Mouse (Mus musculus): ENCODE results near the gene Vrk2.

Gene Vrk2
- long read RNA-seq, experiment 1, partial matches to known transcripts, result 1 of 7 reads
- long read RNA-seq, experiment 1, other reads (novel, unspliced or antisense), result 2 of 7 reads
- long read RNA-seq, experiment 2, partial matches to known transcripts, result 0 of 7 reads
- long read RNA-seq, experiment 2, other reads (novel, unspliced or antisense), result 4 of 7 reads

- intact Hi-C loops (cut with DNase I), result no loop called here
These were observed at the start of gene Vrk2, which contains the start of gene Gm6899 for GRCm38 (mm10) chr11:26593061-26594059. Vrk2 (minus strand) TSS chr11:26593999. Gm6899 (plus strand) TSS chr11:26593241.

DNA sequence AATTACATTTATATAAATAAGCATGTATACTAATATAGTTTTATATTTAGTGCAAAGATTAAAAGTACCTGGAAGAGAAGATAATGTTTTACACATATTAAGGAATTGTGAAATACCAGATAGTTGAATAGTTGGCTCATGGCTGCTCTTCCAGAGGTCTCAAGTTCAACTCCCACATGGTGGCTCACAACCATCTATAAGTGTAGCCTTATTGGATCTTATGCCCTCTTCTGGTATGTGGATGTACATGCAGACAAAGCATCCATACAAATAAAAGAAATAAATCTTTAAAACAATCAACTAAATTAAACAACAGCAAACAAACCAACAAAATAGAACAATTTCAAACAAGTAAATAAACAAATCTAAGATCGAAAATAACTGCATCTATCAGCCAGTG, 48.3 kb upstream of the Vrk2 start:
- intact Hi-C loops (cut with DNase I), result no loop called here

DNA sequence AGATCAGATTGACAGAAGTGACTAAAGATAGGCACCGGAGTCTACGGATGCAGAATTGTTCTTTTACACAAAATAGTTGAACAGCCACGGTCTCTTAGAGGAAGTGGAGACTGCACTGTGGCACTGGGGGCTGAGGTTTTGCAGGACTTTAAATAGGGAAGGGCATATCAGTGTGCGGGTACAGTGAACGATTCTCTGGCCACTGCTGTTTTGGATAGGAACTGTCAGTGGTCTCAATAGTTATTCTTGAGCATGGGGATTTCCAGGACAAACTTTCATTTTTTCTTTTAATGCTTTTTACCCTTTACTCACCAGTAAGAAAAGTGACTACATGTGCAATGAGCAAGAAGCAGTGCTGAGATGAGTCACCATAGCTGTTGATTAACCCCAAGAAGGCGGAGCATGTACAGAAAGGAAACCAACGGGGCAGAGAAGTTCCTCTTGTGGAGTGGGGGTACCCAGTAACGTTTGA, 46.6 kb upstream of the Vrk2 start:
- intact Hi-C loops (cut with DNase I), result no loop called here

DNA sequence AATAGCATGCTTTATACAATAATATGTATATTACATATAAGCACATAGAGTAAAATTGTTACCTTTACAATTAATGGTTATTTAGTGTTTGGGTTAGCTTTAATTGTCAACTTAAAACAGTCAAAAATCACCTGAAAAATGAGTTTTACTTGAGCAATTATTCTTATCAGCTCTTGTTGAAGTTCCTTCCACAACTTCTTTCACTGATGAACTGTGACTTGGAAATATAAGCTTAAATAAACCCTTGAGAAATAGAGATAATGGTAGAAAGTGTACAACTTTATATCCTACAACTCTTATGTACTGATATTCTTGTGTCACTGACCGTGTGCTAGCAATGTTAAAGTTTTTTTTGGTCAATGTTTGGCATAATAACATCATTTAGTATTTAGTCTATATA, 42.4 kb upstream of the Vrk2 start:
- intact Hi-C loops (cut with DNase I), result no loop called here

DNA sequence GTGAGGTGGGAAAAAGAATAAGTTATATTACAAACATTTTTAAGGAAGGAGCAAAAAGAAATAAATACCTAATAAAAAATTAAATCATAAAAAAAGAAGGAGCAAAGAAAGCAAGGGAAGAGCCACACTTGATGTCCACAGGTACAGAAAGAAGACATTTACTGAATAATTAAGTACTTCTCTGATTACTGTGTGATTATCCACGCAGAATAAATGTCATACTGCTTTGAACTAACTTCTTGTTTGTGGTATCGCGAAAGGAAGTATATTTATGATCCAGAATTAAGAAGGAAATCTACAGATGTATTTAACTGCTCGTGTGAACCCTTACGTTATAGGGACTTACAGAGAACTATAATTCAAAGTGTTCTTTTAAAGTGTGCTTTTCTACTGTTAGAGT, 28.9 kb upstream of the Vrk2 start:
- intact Hi-C loops (cut with DNase I), result no loop called here

GRCm38 (mm10) chr11:26618475-26619223, 24.9 kb upstream of the Vrk2 start:
- intact Hi-C loops (cut with DNase I), result no loop called here

GRCm38 (mm10) chr11:26608795-26609194, 15.0 kb upstream of the Vrk2 start:
- intact Hi-C loops (cut with DNase I), result no loop called here

DNA sequence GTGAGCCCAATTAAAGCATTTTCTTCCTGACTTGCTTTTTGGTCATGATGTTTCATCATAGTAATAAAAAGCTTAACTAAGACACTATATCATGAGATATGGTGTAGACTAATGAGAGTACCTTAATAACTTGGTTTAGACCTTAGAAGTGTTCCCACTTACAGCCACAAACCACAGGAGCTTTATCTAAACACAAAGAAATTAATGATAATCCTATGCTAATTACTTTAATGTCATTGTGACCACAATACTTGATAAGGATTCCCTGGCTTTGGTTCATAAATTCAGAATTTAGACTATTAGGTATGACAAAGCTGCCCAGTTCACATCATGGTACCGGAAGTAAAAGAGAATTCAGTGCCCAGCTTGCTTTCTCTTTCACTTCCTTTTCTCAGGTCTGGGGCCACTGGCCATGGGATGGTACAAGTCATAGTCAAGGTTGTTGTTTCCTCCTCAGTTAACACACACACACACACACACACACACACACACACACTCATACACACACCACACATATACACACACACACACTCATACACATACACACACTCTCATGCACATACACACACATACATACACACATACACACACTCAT, 10.4 kb upstream of the Vrk2 start:
- intact Hi-C loops (cut with DNase I), result no loop called here

GRCm38 (mm10) chr11:26601571-26602175, 7.9 kb upstream of the Vrk2 start:
- intact Hi-C loops (cut with DNase I), result no loop called here

DNA sequence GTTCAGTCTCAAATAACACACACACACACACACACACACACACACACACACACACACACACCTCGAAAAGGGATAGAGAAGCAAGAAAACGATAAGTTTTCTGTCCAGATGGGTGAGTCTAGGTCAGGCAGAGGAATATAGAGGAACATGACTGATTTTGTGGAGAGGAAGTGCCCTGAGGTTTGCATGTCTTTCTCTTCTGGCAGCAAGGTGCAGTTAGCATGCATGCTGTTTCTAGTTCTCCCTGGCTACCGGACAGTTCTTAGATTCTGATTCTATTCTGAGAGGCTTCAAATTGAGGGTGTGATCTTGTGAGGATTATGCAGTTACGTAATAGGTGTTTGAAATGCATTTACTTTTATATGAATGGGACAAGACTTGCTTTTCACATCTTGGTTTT, 6.9 kb upstream of the Vrk2 start:
- intact Hi-C loops (cut with DNase I), result no loop called here

DNA sequence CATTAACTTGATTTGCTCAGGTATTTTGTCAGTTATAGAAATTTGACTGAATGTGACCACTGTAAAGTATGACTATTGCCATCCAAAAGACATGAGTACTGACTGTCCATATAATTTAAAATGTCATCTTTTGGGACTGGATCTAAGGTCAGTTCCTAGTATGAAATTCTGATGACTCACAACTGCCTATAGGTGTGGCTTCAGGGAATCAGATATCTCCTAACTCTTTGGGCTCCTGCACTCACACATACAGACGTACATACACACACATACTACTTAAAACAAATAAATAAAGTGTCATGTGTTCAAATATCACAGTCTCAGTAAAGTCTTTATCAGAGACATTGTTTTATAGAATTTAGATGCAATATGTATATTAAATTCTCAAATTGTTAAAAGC, 5.1 kb upstream of the Vrk2 start:
- intact Hi-C loops (cut with DNase I), result no loop called here

DNA sequence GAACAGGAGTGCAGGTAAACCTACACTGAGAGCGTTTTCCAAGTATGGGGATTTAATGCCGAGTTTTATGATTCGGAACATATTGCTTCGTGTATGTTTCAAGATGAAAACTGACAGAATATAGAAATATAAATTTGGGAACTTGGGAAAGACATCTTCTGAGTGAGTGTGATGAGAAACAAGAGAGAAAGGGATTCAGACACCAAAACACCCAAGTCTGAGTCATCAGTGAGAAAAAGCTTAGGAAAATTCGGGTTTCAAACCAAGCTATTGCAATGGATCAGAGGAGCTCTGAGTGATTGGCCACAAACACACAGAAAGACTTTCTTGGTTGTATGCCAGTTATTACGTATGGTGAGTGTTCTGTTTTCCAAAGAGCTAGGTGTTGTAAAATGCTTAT, 4.0 kb upstream of the Vrk2 start:
- intact Hi-C loops (cut with DNase I), result no loop called here

- intact Hi-C loops (cut with DNase I), result no loop called here
These were observed 3.3 kb upstream of the Vrk2 start for GRCm38 (mm10) chr11:26597145-26597544.

DNA sequence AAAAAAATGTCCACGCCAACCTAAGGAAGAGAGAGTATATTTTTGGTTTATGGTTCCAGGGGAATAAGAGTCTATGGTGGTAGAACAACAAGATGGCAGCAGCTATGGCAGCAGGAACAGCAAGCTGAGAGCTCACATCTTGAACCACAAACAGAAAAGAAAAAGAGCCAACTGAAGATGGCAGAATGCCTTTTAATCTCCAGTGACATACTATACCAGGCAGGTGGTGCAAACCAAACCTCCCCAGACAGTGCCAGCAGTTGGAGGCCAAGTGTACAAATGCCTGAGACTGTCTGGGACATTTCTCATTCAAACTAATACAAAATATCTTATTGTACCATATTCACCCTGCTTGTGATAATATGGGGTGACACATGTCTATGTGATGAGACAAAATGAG, 2.4 kb upstream of the Vrk2 start:
- intact Hi-C loops (cut with DNase I), result no loop called here

- intact Hi-C loops (cut with DNase I), result no loop called here
These were observed 688 bp upstream of the Vrk2 start for GRCm38 (mm10) chr11:26594487-26594886.

DNA sequence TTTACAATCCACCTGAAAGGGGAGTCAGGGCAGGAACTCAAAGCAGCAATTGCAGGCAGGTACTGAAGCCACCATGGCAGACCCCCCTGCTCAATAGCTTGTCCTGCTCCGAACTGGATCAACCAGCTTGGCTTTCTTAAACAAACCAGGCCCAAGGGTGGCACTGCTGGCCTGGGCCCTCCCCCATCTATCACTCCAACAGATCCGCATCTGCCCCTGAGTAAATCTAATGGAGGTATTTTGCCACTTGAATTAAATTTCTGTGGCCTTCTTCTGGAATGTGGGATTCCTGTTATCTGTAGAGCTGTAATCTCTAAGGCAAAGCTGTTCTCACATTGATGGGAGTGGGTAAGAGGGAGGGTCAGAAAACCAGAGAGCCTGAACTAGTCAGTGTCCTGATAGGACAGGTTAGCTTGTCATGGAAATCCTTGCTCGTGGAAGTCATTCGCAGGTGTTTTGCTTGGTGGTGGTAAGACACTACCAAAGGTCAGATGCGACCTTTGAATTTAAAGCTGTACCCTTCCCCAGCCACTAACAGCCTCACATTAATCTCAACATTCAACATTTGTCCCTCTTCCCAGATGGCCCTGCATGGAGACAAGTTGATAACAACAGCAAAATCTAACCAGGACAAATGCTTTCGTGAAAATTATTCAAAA, 1.3 kb downstream of the Vrk2 start:
- intact Hi-C loops (cut with DNase I), result no loop called here

DNA sequence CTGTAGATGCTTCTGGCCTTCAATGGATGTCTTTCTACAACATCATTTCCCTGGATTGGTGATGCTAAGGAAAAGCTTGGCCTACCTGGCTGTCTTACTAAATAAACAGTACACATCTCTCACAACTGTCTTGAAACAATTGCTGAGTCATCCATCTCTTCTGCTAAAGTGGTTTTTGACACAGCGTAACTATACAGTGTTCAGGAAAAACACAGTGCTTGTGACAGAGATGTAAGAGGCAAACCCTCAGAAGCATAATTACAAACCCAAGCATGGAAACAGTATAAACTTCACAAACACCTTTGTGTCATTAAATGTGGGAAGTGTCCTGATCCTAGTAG, 6.6 kb downstream of the Vrk2 start:
- intact Hi-C loops (cut with DNase I), result no loop called here

GRCm38 (mm10) chr11:26586367-26587183, 7.2 kb downstream of the Vrk2 start:
- intact Hi-C loops (cut with DNase I), result no loop called here

All from adrenal gland (tissue).